Mouse (Mus musculus) embryo, embryonic 10.5 days (tissue): Measurements from ENCODE around the gene Bud31.
A peak's percentile ranks its signal among the peaks of the same experiment; 100 is the strongest.
"Not testable (repeated sequence)": the region's sequence is repeated elsewhere in the genome, so short reads cannot be mapped to it uniquely, and the experiment has no call there.

ENCODE experiments used
- DNase-seq: peaks from one replicate; pipeline ENCODE4 v3.0.0-alpha.2; 2015; ENCODE audit warnings: low spot score

Bud31 gene

GRCm38 (mm10) chr5:145139571-145140519 lies at the start of gene Bud31, which contains the start of gene Pdap1:
Gene Bud31, plus strand, starts transcription at chr5:145140362.
Gene Pdap1, minus strand, starts transcription at chr5:145140238.
- peak; percentile 96 for DNase-seq

DNA sequence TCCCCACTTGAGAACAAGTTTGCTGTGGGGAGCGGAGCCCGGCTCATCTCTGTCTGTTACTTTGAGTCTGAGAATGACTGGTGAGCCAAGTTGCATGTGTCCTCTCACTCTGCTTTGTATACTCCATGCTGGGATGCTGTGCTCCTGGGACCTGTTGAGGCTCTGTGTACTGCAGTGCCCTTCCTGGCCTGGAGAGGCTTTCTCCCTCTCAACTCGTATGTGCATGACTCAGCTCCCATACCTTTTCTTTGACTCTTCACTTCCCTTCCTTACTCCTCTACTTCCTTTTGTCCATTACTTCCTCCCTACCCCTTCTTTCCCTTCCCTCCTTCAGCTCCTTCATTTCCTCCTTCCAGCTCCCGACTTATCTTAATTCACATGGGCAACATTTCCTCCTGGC lies 44.0 kb upstream of the Bud31 start:
- DNase-seq: no peak

DNA sequence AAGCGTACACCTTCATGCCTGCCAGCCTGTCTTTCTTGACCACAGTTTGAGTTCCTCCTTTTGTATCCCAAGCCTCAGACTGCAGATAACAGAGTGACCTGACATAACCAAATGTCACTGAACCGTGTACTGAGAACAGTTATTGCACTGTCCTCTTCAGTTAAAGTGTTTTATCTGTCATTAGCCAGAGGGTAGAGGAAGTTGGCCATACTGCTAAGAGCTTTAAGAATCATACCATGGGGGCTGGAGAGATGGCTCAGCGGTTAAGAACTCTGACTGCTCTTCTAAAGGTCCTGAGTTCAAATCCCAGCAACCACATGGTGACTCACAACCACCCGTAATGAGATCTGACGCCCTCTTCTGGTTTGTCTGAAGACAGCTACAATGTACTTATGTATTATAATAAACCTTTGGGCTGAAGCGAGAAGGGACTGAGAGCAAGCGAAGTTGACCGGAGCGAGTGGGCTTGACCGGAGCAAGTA lies 41.8 kb upstream of the Bud31 start:
- no peak for DNase-seq

DNA sequence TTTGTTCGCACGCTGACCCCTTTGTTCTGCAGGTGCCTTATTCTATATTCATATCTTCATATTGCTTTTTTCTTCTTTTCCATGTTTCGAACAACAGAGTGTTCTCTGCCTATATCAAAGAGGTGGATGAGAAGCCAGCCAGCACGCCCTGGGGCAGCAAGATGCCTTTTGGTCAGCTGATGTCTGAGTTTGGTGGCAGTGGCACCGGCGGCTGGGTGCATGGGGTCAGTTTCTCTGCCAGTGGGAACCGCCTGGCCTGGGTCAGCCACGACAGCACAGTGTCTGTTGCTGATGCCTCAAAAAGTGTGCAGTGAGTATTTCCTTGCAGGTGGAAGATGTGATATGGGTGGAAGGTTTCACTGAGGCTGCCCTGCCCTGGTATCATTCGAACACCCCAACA lies 39.2 kb upstream of the Bud31 start:
- no peak for DNase-seq

DNA sequence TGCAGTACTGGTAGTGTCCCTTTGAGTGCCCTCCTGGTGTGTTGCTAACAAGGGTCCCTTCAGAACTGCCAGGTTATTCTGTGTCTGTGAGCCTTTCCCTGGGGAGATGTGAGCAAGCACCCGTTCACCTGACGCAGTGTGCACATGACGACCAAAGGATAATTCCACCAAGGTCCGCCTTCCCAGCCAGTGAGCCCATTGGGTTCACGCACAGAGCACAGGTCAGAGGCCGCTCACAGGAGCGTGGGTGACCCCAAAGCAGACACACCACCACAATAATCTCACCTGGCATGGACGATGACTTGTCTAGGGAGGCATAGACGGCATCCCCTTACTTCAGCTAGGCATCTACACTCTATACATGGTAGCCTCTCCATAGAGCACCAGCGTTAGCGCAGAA lies 38.7 kb upstream of the Bud31 start:
- DNase-seq: not testable (repeated sequence)

GRCm38 (mm10) chr5:145102706-145103105 lies 37.5 kb upstream of the Bud31 start:
- no peak for DNase-seq

- DNase-seq: no peak
Observed at GRCm38 (mm10) chr5:145104328-145104727, 35.8 kb upstream of the Bud31 start.

GRCm38 (mm10) chr5:145105694-145106275 lies 34.4 kb upstream of the Bud31 start:
- DNase-seq: no peak

GRCm38 (mm10) chr5:145110401-145110800 lies 29.8 kb upstream of the Bud31 start:
- DNase-seq: no peak

DNA sequence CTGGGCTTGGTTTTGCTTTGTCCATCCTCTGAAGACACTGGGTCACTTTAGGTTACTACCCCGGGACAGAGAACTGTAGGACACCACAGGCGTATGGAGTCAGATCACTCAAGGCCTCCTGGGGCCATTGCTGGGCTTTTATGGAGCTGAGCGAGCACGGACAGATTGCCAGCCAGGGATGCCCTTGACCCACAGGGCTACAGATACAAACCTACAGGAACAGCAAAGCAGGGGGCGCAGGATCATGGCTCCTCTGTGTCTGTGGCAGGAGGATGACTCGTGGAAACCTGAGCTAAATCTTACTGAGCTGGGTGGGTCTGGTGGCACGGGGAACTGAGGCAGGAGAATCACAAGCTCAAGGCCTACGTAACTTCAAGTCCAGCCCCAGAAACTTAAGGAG lies 27.6 kb upstream of the Bud31 start:
- DNase-seq: no peak

- no peak for DNase-seq
Observed at GRCm38 (mm10) chr5:145113416-145113815, 26.7 kb upstream of the Bud31 start.

- DNase-seq: peak; percentile 75
Observed at GRCm38 (mm10) chr5:145114071-145114605, 26.0 kb upstream of the Bud31 start, which contains the start of gene Arpc1b. Gene Arpc1b, plus strand, starts transcription at chr5:145114215.

DNA sequence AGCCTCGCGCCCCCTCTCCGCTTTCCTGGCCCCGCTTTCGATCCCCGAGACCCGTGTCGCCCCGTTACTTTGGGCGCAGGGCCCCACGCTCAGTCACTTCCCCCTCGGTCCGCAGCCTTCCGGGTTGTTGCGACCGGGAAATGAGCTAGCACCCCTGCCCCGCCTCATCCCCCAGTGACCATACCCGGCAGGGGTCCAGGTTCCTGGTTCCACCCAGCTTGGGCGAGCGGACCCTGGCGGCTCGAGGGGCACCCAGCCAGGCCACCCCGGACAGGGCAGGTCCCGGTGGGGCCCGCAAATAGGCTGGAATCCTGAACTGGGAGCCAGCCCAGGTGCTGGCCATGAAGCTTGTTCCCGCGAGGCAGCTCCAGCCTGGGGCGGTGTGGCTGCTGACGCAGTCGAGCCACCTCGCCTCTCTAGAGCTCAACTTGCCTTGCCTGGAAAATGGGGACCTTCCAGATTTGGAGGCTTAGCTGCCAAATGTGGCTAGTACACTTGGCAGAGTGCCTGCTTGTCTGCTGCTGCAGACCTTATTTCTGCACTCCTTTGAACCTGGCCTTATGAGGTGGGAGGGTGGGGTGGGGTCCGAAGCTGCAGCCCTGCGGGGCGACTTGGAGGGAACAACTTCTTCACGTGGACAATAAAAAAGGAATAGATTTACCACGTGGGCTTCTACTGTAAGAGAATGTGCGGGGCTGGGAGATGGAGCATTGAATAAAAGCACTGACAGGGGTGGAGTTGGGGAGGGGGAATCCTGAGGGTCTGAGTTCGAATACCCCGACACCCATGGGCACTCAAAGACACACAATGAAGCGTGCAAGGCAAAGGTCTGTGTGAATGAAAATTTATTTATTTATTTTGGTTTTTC lies 25.3 kb upstream of the Bud31 start:
- peak; percentile 34 for DNase-seq

- DNase-seq: no peak
Observed at GRCm38 (mm10) chr5:145115736-145116135, 24.4 kb upstream of the Bud31 start.

GRCm38 (mm10) chr5:145116316-145116715 lies 23.8 kb upstream of the Bud31 start:
- DNase-seq: peak; percentile 24

DNA sequence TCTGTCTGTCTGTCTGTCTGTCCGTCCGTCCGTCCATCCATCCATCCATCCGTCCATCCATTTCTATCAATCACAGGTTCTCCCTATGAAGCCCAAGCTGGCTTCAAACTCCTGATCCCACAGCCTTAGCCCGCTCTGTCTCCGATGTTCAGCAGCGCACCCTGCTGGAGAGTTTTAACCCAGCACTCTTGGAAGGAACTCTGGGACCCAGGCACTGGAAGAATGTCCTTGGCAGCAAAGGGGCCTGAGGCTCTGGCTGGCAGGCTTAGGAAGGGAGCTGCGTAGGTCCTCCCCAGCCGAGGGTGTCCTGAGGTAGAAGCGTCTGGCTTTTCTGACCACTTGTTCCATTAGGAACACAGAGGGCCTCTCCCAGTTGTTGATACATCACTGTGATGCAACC lies 23.2 kb upstream of the Bud31 start:
- peak; percentile 76 for DNase-seq

- DNase-seq: no peak
Observed at GRCm38 (mm10) chr5:145118005-145118404, 22.2 kb upstream of the Bud31 start.

GRCm38 (mm10) chr5:145118461-145118860 lies 21.7 kb upstream of the Bud31 start:
- DNase-seq: no peak

GRCm38 (mm10) chr5:145119385-145119784 lies 20.8 kb upstream of the Bud31 start:
- DNase-seq: no peak

DNA sequence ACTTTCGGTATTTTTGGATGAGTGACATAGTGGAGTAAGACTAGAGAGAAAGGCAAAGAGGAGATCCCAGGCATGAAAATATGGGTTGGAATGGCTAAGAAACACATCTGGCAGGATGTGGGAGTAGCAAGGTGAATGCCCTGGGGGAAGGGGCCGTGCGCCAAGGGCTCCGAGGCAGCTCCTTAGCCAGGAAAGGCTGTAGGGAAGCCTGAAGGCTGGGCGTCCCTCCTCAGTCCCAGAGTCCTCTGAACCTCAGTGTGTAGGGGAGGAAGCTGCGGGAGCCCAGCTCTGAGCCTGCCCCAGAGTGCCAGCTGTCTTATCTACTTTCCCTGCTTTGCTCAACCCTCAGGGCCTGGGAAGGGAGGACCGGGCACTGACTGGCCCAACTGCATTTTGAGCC lies 19.2 kb upstream of the Bud31 start:
- DNase-seq: no peak

- DNase-seq: no peak
Observed at GRCm38 (mm10) chr5:145123396-145123795, 16.8 kb upstream of the Bud31 start.

- DNase-seq: no peak
Observed at GRCm38 (mm10) chr5:145126580-145126979, 13.6 kb upstream of the Bud31 start.
